Mouse (Mus musculus) megakaryocyte, embryonic 14.5 days (primary cell): Measurements from ENCODE around the gene Nebl. TPM values are rescaled to one million over a fixed set of nuclear protein-coding genes. Genes with fewer than 3 reads are reported as not detected.

Source experiments
- H3K27me3 ChIP-seq: replicated peaks from 2 replicates; pipeline ENCODE3; 2012; ENCODE audit warnings: inconsistent platforms
- H3K36me3 ChIP-seq: replicated peaks from 2 replicates; pipeline ENCODE3; 2012; ENCODE audit warnings: low read length, inconsistent platforms, mixed read lengths
- H3K4me1 ChIP-seq: 2 replicates; pipeline ENCODE4 v1.6.1; 2012; ENCODE audit warnings: inconsistent platforms
- H3K4me3 ChIP-seq: replicated peaks from 2 replicates; pipeline ENCODE3; 2012; ENCODE audit warnings: moderate library complexity, mild to moderate bottlenecking, inconsistent platforms
- H3K9me3 ChIP-seq: 2 replicates; pipeline ENCODE4 v1.6.1; 2012; ENCODE audit warnings: inconsistent platforms
- FLI1 ChIP-seq: IDR thresholded peaks from 2 replicates; pipeline ENCODE4 v1.6.1; 2012; ENCODE audit warnings: low read length, inconsistent platforms, mixed read lengths
- GATA1 ChIP-seq: IDR thresholded peaks from 3 replicates; pipeline ENCODE4 v1.6.1; 2012; ENCODE audit warnings: mixed read lengths, low read length, inconsistent platforms, borderline replicate concordance
- polyA plus RNA-seq: library from polyadenylated mRNA; stranded (reverse); fragments of >175 nt; gene quantifications from 2 replicates; pipeline ENCODE4 v1.2.3, GENCODE M21; 2012; ENCODE audit warnings: low replicate concordance; ENCODE audit not compliant: insufficient read depth

The Nebl gene
- polyA plus RNA-seq, 1 experiment = 0.04 TPM

DNA sequence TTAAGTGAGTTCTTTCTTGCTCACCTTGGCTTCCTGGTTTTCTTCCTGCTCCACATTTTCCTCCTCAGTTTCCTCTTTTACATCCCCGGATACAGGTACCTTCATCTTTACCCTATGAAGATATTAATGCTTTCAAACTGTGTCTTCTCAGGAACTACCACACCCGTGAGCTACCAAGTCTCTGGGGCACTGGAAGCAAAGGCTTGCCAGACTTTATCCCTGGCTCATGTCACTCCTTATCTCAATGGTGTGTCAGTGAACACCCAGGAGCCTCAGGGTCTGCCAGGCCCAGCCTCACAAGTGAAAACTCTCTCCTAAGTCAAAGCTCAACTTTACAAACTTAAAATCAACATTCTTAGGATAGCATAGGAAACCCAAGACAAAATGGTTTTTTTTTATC is 270.8 kb downstream of the Nebl start:
- Histone ChIP-seq H3K4me1 (no peaks in the 10 kb centered on the region), H3K27me3 (no peaks in the 10 kb centered on the region), H3K36me3 (no peaks in the 10 kb centered on the region), H3K4me3 (no peak overlapping the region), H3K9me3 (no peaks in the 10 kb centered on the region)
- TF ChIP-seq FLI1 = no peak
- TF ChIP-seq GATA1 = no peak

GRCm38 (mm10) chr2:17453676-17454075 is 277.6 kb downstream of the Nebl start:
- Histone ChIP-seq H3K4me1 (peaks cover 3% of the 10 kb centered on the region; the same call in 1 of the 2 replicates), H3K36me3 (no peaks in the 10 kb centered on the region), H3K27me3 (no peaks in the 10 kb centered on the region), H3K4me3 (no peak overlapping the region), H3K9me3 (no peaks in the 10 kb centered on the region)
- no peak for TF ChIP-seq GATA1
- TF ChIP-seq FLI1 = no peak

GRCm38 (mm10) chr2:17448341-17448740 is 282.9 kb downstream of the Nebl start:
- no peak for TF ChIP-seq GATA1
- TF ChIP-seq FLI1 = no peak
- no peaks in the 10 kb centered on the region for H3K27me3 ChIP-seq
- no peaks in the 10 kb centered on the region for H3K36me3 ChIP-seq
- H3K4me1 ChIP-seq = peaks cover 3% of the 10 kb centered on the region; the same call in 1 of the 2 replicates
- H3K4me3 ChIP-seq = no peak overlapping the region
- no peaks in the 10 kb centered on the region for H3K9me3 ChIP-seq

DNA sequence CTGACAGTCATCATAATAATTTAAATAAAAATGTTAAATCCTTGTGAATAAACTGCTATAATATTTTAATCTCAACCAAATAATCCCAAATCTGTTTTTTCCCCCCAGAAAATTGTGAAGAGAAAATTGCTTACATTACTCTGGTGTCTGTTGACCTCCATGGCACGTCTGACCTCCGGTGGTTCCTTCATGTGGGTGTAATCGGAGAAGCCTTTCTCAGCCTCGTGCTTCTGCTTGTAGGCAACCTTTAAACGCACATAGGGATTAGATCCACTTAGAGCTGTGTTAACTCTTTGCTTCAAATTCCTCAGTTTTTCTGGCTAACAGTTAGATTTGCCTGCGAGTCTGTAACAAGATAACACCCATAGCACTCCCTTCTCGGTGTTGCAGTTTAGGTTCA is 287.7 kb downstream of the Nebl start:
- no peaks in the 10 kb centered on the region for H3K27me3 ChIP-seq
- no peaks in the 10 kb centered on the region for H3K4me1 ChIP-seq
- no peak overlapping the region for H3K4me3 ChIP-seq
- TF ChIP-seq FLI1 (no peak), GATA1 (no peak)
- H3K9me3 ChIP-seq = no peaks in the 10 kb centered on the region
- no peaks in the 10 kb centered on the region for H3K36me3 ChIP-seq

- TF ChIP-seq GATA1 (no peak), FLI1 (no peak)
- Histone ChIP-seq H3K4me1 (no peaks in the 10 kb centered on the region), H3K27me3 (no peaks in the 10 kb centered on the region), H3K36me3 (no peaks in the 10 kb centered on the region), H3K9me3 (no peaks in the 10 kb centered on the region), H3K4me3 (no peak overlapping the region)
Measured at GRCm38 (mm10) chr2:17438317-17438716, 292.9 kb downstream of the Nebl start.

DNA sequence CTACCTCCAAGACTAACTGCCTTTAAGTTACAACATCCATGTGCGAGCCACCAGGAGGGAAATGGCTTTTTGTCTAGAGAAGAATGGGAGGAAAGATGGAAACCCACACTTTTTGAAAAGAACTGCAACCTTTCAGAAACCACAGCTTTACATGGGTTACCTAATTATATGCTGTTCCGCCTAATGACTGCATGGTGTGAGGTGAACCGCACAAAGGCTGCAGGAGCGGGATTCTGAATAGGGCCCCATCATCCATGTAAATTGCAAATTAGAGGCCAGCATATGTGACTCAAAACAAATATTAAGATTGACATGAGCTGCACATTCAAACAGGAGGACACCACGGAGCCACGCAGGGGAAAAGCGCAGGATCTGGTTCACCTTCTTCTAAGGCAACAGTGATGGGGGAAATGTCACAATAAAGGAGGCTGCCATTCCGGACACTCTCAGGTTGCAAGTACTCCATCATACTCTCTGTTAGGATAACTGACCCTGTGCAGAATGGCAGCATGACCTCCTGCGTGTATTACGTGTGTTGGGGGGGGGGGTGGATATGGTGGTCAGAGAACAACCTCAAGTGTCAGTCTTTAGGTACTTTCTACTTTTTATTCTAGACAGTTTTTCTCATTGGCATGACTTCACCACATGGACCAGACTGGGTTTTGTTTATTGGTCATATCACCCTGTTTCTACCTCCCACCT is 294.4 kb downstream of the Nebl start:
- TF ChIP-seq FLI1 = no peak
- TF ChIP-seq GATA1 = no peak
- Histone ChIP-seq H3K36me3 (no peaks in the 10 kb centered on the region), H3K4me3 (no peak overlapping the region), H3K9me3 (no peaks in the 10 kb centered on the region), H3K4me1 (no peaks in the 10 kb centered on the region), H3K27me3 (no peaks in the 10 kb centered on the region)

- no peaks in the 10 kb centered on the region for H3K27me3 ChIP-seq
- no peaks in the 10 kb centered on the region for H3K9me3 ChIP-seq
- TF ChIP-seq FLI1 = no peak
- no peak for TF ChIP-seq GATA1
- H3K36me3 ChIP-seq = no peaks in the 10 kb centered on the region
- H3K4me3 ChIP-seq = no peak overlapping the region
- no peaks in the 10 kb centered on the region for H3K4me1 ChIP-seq
Measured at GRCm38 (mm10) chr2:17435217-17435616, 296.0 kb downstream of the Nebl start.

DNA sequence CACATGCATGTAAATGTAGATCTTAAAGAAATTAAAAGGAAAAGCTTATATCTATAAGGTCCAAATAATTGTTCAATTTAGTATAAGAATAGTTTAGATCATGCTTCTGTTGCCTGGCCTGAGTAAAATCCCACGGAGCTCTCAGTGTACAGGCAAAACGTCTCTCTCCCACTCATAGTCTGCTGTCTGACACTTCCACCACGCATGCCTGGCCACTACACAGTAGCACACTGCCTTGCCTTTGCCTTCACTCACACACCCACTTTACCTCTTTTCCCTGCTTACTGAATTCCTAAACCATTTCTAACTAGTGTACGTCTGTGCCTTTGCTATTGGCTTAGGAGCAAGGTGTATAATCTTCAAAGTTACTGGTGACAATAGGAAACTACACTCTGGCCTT is 302.2 kb downstream of the Nebl start:
- Histone ChIP-seq H3K36me3 (no peaks in the 10 kb centered on the region), H3K9me3 (no peaks in the 10 kb centered on the region), H3K4me3 (no peak overlapping the region), H3K27me3 (peaks cover 2% of the 10 kb centered on the region), H3K4me1 (no peaks in the 10 kb centered on the region)
- TF ChIP-seq FLI1 = no peak
- no peak for TF ChIP-seq GATA1

DNA sequence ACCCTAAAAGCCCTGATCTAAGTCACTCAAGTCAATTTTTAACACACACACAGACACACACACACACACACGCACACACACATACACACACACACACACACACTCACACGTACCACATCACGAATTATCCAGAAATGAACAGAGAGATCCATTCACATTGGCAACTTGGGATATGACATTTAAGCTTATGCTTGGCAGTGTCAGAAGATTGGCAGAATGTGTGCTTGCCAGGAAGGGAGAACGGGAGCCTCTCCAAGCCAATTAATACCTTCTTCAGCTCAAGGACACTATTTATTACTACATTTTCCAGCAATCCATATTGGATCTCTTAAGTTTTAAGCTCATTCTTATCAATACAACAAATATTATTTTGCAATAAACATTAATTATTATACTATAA is 303.1 kb downstream of the Nebl start:
- no peaks in the 10 kb centered on the region for H3K9me3 ChIP-seq
- TF ChIP-seq FLI1 = no peak
- TF ChIP-seq GATA1 = no peak
- no peaks in the 10 kb centered on the region for H3K36me3 ChIP-seq
- no peaks in the 10 kb centered on the region for H3K4me1 ChIP-seq
- no peak overlapping the region for H3K4me3 ChIP-seq
- H3K27me3 ChIP-seq = peaks cover 2% of the 10 kb centered on the region

DNA sequence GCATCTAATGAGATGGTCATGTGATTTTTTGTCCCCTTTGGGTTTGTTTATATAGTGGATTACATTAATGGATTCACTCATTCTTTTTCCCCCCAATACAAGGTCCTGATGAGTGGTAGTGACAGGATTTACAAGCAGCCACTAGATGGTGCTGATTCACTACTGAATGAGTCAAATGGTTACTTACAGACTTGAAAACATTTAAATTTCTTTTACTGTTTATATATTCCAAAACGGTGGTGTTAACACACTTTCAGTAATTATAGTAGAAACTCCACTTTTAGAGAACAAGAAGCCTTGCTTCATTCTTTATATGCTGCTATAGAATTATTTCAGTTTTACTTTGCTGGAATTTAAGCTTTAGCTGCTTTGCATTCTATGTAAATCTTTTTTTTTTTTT is 308.3 kb downstream of the Nebl start:
- Histone ChIP-seq H3K9me3 (no peaks in the 10 kb centered on the region), H3K36me3 (no peaks in the 10 kb centered on the region), H3K27me3 (no peaks in the 10 kb centered on the region), H3K4me3 (no peak overlapping the region), H3K4me1 (no peaks in the 10 kb centered on the region)
- TF ChIP-seq GATA1 (no peak), FLI1 (no peak)
